Mouse (Mus musculus): Measurements from ENCODE around the gene 4931440F15Rik.

4931440F15Rik gene

GRCm38 (mm10) chr11:29825271-29825718 is at the start of gene 4931440F15Rik:
Gene 4931440F15Rik, minus strand, starts transcription at chr11:29825668.
- in situ Hi-C loops (cut with MboI, MseI), result loop anchor here (25.0 kb wide), 1 partner anchor 1413 kb away; no protein-coding TSS in a partner anchor

GRCm38 (mm10) chr11:29874781-29875180 is 49.3 kb upstream of the 4931440F15Rik start:
- in situ Hi-C loops (cut with MboI, MseI), result loop anchor here (25.0 kb wide), 1 partner anchor 1262 kb away; no protein-coding TSS in a partner anchor

GRCm38 (mm10) chr11:29870174-29870573 is 44.7 kb upstream of the 4931440F15Rik start:
- in situ Hi-C loops (cut with MboI, MseI), result no loop called here

DNA sequence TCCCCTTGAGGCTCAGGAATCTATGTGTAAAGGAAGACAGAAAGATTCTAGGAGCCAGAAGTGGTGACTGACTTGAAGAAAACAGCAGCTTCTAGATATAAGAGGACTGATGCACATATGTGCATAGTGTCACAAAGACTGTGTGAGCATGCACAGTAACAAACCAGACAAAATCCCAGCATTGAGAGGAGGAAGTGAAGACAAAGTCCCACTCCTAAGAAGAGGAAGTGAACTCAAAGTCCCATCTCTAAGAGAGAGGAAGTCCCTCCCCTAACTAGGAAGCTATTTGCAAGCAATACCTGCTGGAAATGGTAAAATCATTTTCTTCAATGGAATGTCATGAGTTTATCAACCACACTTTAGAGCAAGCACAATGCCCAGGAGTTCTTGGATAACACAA is 38.8 kb upstream of the 4931440F15Rik start:
- in situ Hi-C loops (cut with MboI, MseI), result no loop called here

GRCm38 (mm10) chr11:29861750-29862397 is 36.4 kb upstream of the 4931440F15Rik start:
- in situ Hi-C loops (cut with MboI, MseI), result no loop called here

GRCm38 (mm10) chr11:29861040-29861439 is 35.6 kb upstream of the 4931440F15Rik start:
- in situ Hi-C loops (cut with MboI, MseI), result no loop called here

DNA sequence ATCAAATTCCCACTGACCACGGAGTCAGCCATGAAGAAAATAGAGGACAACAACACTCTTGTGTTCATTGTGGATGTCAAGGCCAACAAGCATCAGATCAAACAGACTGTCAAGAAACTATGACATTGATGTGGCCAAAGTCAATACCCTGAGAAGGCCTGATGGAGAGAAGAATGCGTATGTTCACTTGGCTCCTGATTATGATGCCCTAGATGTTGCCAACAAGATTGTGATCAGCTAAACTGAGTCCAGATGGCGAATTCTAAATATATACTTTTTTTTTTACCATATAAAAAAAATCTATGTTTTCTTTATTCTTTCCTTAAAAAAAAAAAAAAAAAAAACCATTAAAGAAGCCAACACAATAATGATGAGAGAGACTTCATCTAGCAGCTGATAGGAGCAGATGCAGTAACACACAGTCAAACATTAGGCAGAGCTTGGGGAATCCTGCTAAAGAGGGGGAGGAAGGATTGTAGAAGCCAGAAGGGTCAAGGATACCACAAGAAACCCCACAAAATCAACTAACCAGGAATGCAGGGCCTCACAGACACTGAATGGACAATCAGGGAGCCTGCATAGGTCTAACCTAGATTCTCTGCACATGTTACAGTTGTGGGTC is 15.2 kb upstream of the 4931440F15Rik start:
- in situ Hi-C loops (cut with MboI, MseI), result loop anchor here (25.0 kb wide), 1 partner anchor 1428 kb away; no protein-coding TSS in a partner anchor

DNA sequence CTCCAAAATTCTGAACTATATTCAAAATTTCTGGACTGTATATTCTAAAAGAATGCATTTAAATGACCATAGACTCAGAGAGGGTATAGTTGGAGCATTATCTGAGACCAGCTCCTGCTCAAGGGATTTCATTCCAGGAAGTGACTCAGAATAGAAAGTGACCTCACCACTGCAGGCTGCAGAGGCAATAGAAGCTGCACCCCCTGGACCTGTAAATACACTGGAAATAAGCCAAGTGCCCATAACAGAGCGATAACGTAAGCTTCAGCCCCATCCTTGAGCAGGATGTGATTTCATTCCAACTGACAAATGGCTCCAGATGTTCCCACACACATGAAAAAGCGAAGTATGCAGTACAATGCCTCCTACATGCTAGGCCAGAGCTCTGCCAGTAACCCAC is 14.3 kb upstream of the 4931440F15Rik start:
- in situ Hi-C loops (cut with MboI, MseI), result loop anchor here (25.0 kb wide), 1 partner anchor 1427 kb away; no protein-coding TSS in a partner anchor

- in situ Hi-C loops (cut with MboI, MseI), result loop anchor here (25.0 kb wide), 1 partner anchor 1425 kb away; no protein-coding TSS in a partner anchor
Measured at GRCm38 (mm10) chr11:29837066-29837465, 11.6 kb upstream of the 4931440F15Rik start.

GRCm38 (mm10) chr11:29827729-29828128 is 2.3 kb upstream of the 4931440F15Rik start:
- in situ Hi-C loops (cut with MboI, MseI), result loop anchor here (25.0 kb wide), 1 partner anchor 1415 kb away; no protein-coding TSS in a partner anchor

- in situ Hi-C loops (cut with MboI, MseI), result loop anchor here (25.0 kb wide), 1 partner anchor 1414 kb away; no protein-coding TSS in a partner anchor
Measured at GRCm38 (mm10) chr11:29826001-29826400, 533 bp upstream of the 4931440F15Rik start.

GRCm38 (mm10) chr11:29824474-29825270 is 796 bp downstream of the 4931440F15Rik start:
- in situ Hi-C loops (cut with MboI, MseI), result loop anchor here (25.0 kb wide), 1 partner anchor 1412 kb away; no protein-coding TSS in a partner anchor

GRCm38 (mm10) chr11:29823141-29823540 is 2.3 kb downstream of the 4931440F15Rik start:
- in situ Hi-C loops (cut with MboI, MseI), result no loop called here

GRCm38 (mm10) chr11:29815670-29816069 is 9.8 kb downstream of the 4931440F15Rik start:
- in situ Hi-C loops (cut with MboI, MseI), result no loop called here

- in situ Hi-C loops (cut with MboI, MseI), result no loop called here
Measured at GRCm38 (mm10) chr11:29815261-29815660, 10.2 kb downstream of the 4931440F15Rik start.

- in situ Hi-C loops (cut with MboI, MseI), result no loop called here
Measured at GRCm38 (mm10) chr11:29813267-29813666, 12.2 kb downstream of the 4931440F15Rik start.

DNA sequence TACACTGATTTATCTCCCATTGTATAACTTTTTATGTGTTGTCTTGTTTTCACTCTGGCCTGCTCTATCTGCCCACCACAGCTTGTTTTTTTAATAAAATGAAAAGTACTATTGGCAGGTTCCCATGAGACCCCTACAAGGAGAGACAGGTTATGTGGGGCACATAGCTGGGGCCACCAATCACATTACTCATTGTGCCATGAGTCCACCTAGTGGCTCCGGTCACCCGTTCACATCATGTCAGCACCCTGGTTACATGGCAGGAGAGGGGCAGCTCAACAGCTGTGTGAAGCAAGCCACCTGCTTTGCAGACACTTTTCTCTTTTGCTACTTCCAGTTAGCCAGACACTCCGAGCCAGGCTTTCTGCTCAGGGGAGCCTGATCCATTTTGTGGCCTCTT is 13.0 kb downstream of the 4931440F15Rik start:
- in situ Hi-C loops (cut with MboI, MseI), result no loop called here

- in situ Hi-C loops (cut with MboI, MseI), result no loop called here
Measured at GRCm38 (mm10) chr11:29810324-29810723, 15.1 kb downstream of the 4931440F15Rik start.

DNA sequence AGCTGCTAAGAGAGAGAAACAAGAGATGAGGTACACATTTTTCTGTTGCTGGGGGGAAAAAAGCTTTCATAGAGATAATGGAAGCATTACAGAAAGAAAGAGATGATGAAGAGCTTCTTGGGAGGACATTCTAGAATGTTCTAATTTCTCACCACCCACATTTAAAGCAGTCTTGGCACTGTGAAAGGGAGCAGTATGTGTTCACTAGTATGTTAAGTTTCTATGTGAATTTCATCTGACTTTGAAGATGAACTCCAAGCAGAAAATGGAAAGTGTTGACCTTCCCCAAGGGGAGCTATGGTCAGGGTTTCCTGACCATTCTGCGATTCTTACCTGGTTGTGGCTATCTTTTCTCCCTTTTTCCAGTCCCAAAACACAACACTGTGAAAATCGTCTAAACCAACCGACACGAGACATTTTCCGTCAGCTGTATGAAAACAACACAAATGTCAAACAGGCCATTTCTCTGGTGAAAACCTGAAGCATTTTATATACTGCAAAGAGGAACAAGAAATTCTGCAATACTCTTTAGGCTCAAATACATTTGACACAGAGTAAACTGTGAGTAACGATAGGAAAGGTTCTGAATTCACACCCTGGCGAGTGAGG is 16.4 kb downstream of the 4931440F15Rik start:
- in situ Hi-C loops (cut with MboI, MseI), result loop anchor here (10.0 kb wide), 1 partner anchor 294 kb away; the partner anchor contains the start of gene Prorsd1

GRCm38 (mm10) chr11:29808173-29808980 is 17.1 kb downstream of the 4931440F15Rik start:
- in situ Hi-C loops (cut with MboI, MseI), result loop anchor here (10.0 kb wide), 1 partner anchor 294 kb away; the partner anchor contains the start of gene Prorsd1

Measured in T-helper 2 cell (primary cell).